Mouse (Mus musculus) kidney, embryonic 14.5 days (tissue): ENCODE results near the gene C1rl. TPM values are rescaled to one million over a fixed set of nuclear protein-coding genes. Genes with fewer than 3 reads are reported as not detected.
A peak's percentile ranks its signal among the peaks of the same experiment; 100 is the strongest.

Source experiments
- ATAC-seq: fragments of 200-750 bp; cut with Nextera tagmentation; 2 replicates; pipeline ENCODE4 v1.8.0; 2017; ENCODE audit warnings: moderate number of reproducible peaks, mild to moderate bottlenecking, moderate TSS enrichment, moderate library complexity; ENCODE audit not compliant: low FRiP score, low TSS enrichment
- H3K27ac ChIP-seq: fragments of 300-500 bp; sonication (generic); 2 replicates; pipeline ENCODE4 v1.5.1; 2014; ENCODE audit warnings: low read depth, mild to moderate bottlenecking, low read length, moderate library complexity, mixed read lengths
- H3K27me3 ChIP-seq: fragments of 300-500 bp; sonication (generic); 2 replicates; pipeline ENCODE4 v1.6.1; 2014; ENCODE audit warnings: mild to moderate bottlenecking, low read length; ENCODE audit not compliant: control insufficient read depth, insufficient read depth
- H3K36me3 ChIP-seq: fragments of 300-500 bp; sonication (generic); 2 replicates; pipeline ENCODE4 v1.6.1; 2014; ENCODE audit warnings: low read length, mixed read lengths; ENCODE audit not compliant: control insufficient read depth, insufficient read depth
- H3K4me1 ChIP-seq: fragments of 300-500 bp; sonication (generic); 2 replicates; pipeline ENCODE4 v1.6.1; 2014; ENCODE audit warnings: low read length, mixed read lengths; ENCODE audit not compliant: control insufficient read depth, insufficient read depth
- H3K4me2 ChIP-seq: fragments of 300-500 bp; sonication (generic); replicated peaks from 2 replicates; pipeline ENCODE4 v1.6.1; 2014; ENCODE audit warnings: low read depth, mild to moderate bottlenecking, low read length
- H3K4me3 ChIP-seq: fragments of 300-500 bp; sonication (generic); 2 replicates; pipeline ENCODE4 v1.5.1; 2014; ENCODE audit warnings: mild to moderate bottlenecking, low read length
- H3K9ac ChIP-seq: fragments of 300-500 bp; sonication (generic); 2 replicates; pipeline ENCODE4 v1.6.1; 2014; ENCODE audit warnings: low read depth, mild to moderate bottlenecking, low read length, moderate library complexity
- H3K9me3 ChIP-seq: fragments of 300-500 bp; sonication (generic); 2 replicates; pipeline ENCODE4 v1.6.1; 2016; ENCODE audit warnings: low read length; ENCODE audit not compliant: control insufficient read depth
- WGBS: fragments of 180-500 bp; shearing (Covaris S2); extraction: QIAGEN DNeasy Blood & Tissue Kit; methylation state at CpG from one replicate; pipeline ENCODE4 v1.1.7; 2014; 5-methylcytosine and 5-hydroxymethylcytosine counted together
- polyA plus RNA-seq: library from polyadenylated mRNA; unstranded; fragments of >200 nt; fragmentation: Nextera tagmentation; extraction: Ambion mirVana; gene quantifications from 2 replicates; pipeline ENCODE4 v1.2.1, GENCODE M21; 2014

Gene C1rl
- polyA plus RNA-seq, 1 experiment from 2014 or later: 1.1 TPM

DNA sequence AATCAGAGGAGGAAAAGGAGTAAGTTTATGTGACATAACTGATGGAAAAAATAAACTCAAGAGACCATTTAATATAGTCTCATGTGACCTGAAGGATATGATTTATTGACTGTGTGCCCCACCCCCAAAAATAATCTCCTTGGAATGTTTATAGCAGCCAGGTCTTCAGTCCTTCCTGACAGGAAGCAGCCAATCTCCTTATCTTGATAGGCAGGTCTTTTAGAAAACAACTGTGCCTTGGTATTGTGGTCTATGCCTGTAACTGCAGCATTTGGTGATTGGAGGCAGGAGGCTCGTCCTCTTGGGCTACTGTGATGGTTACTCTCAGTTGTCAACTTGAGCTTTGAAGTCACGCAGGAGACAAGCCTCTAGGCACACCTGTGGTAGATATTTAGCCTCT is 5.4 kb upstream of the C1rl start:
- ATAC-seq: no peak
- no peaks in the 10 kb centered on the region for H3K27me3 ChIP-seq
- no peak overlapping the region for H3K27ac ChIP-seq
- no peaks in the 10 kb centered on the region for H3K36me3 ChIP-seq
- no peak overlapping the region for H3K4me3 ChIP-seq
- H3K9ac ChIP-seq: no peak overlapping the region
- no peak overlapping the region for H3K4me2 ChIP-seq
- H3K9me3 ChIP-seq: no peaks in the 10 kb centered on the region
- no peaks in the 10 kb centered on the region for H3K4me1 ChIP-seq
- 55% methylated on average over 2 of the region's 2 CpGs for WGBS

GRCm38 (mm10) chr6:124488952-124489351 is 4.0 kb upstream of the C1rl start:
- Histone ChIP-seq H3K4me2 (no peak overlapping the region), H3K9me3 (no peaks in the 10 kb centered on the region), H3K9ac (no peak overlapping the region), H3K36me3 (no peaks in the 10 kb centered on the region), H3K27me3 (no peaks in the 10 kb centered on the region), H3K4me1 (no peaks in the 10 kb centered on the region), H3K27ac (no peak overlapping the region), H3K4me3 (no peak overlapping the region)
- 81% methylated on average over 4 of the region's 4 CpGs for WGBS
- no peak for ATAC-seq

GRCm38 (mm10) chr6:124491427-124491826 is 1.5 kb upstream of the C1rl start:
- Histone ChIP-seq H3K36me3 (no peaks in the 10 kb centered on the region), H3K4me1 (no peaks in the 10 kb centered on the region), H3K9ac (no peak overlapping the region), H3K4me3 (no peak overlapping the region), H3K27ac (no peak overlapping the region), H3K4me2 (no peak overlapping the region), H3K9me3 (peaks cover 4% of the 10 kb centered on the region; the same call in 1 of the 2 replicates), H3K27me3 (no peaks in the 10 kb centered on the region)
- no peak for ATAC-seq
- WGBS: 78% methylated on average over 6 of the region's 6 CpGs

- peak; percentile 33; the same call in 1 of the 2 replicates for ATAC-seq
- 69% methylated on average over 5 of the region's 5 CpGs for WGBS
- Histone ChIP-seq H3K27ac (no peak overlapping the region; the same call in 1 of the 2 replicates), H3K27me3 (no peaks in the 10 kb centered on the region), H3K36me3 (no peaks in the 10 kb centered on the region), H3K9me3 (peaks cover 4% of the 10 kb centered on the region; the same call in 1 of the 2 replicates), H3K4me1 (no peaks in the 10 kb centered on the region), H3K4me3 (no peak overlapping the region), H3K9ac (no peak overlapping the region), H3K4me2 (no peak overlapping the region)
These were observed 973 bp downstream of the C1rl start for GRCm38 (mm10) chr6:124493886-124494285.

GRCm38 (mm10) chr6:124496054-124496453 is 3.1 kb downstream of the C1rl start:
- Histone ChIP-seq H3K36me3 (no peaks in the 10 kb centered on the region), H3K4me3 (no peak overlapping the region), H3K27ac (no peak overlapping the region), H3K9ac (no peak overlapping the region), H3K4me1 (no peaks in the 10 kb centered on the region), H3K9me3 (peaks cover 4% of the 10 kb centered on the region; the same call in 1 of the 2 replicates), H3K4me2 (no peak overlapping the region), H3K27me3 (no peaks in the 10 kb centered on the region)
- ATAC-seq: no peak
- 89% methylated on average over 5 of the region's 5 CpGs for WGBS

DNA sequence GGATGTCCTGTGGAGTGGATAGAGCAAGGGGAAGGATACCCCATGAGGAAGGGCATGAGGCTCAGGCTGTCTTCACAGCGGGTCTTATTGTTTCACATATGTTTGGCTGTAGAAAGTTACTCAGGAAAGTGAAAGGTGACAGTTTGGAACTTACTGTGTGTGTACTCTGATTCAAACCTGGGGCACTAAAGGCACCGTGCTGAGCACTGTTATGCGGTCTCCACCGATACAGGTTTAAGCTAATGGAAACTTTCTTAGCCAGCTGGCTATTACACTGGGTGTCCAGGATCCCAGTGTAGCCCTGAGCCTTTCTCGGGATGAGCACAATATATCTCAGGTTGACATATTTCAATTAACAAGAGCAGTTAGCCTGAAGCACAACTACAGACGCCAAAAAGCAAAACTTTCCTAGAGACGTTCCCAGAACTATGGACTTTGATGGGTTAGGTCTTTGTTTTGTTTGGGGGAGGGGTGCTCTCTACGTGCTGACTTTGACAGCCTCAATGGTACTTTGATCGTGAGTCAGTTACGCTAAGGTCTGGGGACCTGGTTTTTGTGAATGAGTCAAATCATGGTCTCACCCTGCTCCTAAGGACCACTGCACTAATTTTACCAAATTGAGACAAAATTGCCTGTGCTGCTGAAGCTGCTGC is 7.1 kb downstream of the C1rl start:
- 34% methylated on average over 10 of the region's 10 CpGs for WGBS
- no peak overlapping the region for H3K4me2 ChIP-seq
- no peaks in the 10 kb centered on the region for H3K27me3 ChIP-seq
- H3K4me3 ChIP-seq: no peak overlapping the region
- no peaks in the 10 kb centered on the region for H3K4me1 ChIP-seq
- no peak overlapping the region for H3K9ac ChIP-seq
- peaks cover 4% of the 10 kb centered on the region; the same call in 1 of the 2 replicates for H3K9me3 ChIP-seq
- ATAC-seq: no peak
- H3K36me3 ChIP-seq: no peaks in the 10 kb centered on the region
- no peak overlapping the region for H3K27ac ChIP-seq

DNA sequence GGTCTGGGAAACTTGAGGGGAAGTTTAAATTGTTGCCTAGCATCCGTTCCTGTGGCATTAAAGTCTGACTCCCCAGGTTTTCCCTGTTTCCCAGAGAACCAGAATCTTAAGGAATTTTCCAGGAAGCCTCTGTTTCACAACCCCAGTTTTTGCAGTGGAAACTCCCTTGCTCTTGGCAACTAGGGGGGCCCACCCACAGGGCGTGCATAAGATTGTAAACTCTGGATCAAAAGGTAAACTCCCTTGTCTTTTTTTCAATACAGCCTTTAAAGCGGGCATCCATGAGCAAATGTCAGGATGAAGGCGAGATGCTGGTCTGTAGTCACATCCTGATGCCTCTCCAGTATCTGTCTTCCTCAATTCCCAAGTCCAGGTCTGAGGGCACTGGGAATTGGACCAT is 8.6 kb downstream of the C1rl start:
- H3K9ac ChIP-seq: no peak overlapping the region
- H3K36me3 ChIP-seq: no peaks in the 10 kb centered on the region
- no peaks in the 10 kb centered on the region for H3K4me1 ChIP-seq
- no peak overlapping the region for H3K4me2 ChIP-seq
- WGBS: 75% methylated on average over 4 of the region's 4 CpGs
- H3K4me3 ChIP-seq: no peak overlapping the region
- ATAC-seq: no peak
- H3K9me3 ChIP-seq: no peaks in the 10 kb centered on the region
- H3K27me3 ChIP-seq: no peaks in the 10 kb centered on the region
- no peak overlapping the region for H3K27ac ChIP-seq

DNA sequence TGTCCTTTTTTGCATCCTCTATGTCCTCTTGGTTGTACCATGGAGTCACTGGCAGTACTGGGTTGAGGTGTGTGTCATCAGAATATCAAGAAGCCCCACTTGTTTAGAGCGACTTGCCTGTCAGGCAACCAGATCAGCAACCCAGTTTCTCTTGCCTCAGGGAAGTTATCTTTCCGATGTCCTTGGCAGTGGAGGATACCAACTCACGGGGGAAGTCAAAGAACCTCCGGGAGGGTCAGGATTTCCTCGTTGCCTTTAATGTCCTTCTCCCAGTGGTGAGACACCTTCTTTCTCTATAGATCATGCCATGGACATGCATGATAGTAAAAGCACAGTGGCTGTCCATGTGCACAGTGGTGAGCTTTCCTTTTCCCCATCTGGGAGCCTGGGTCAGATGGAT is 9.1 kb downstream of the C1rl start:
- no peak overlapping the region for H3K27ac ChIP-seq
- no peaks in the 10 kb centered on the region for H3K27me3 ChIP-seq
- H3K4me3 ChIP-seq: no peak overlapping the region
- no peak for ATAC-seq
- H3K36me3 ChIP-seq: no peaks in the 10 kb centered on the region
- H3K9me3 ChIP-seq: no peaks in the 10 kb centered on the region
- H3K9ac ChIP-seq: no peak overlapping the region
- no peaks in the 10 kb centered on the region for H3K4me1 ChIP-seq
- WGBS: 87% methylated on average over 5 of the region's 5 CpGs
- no peak overlapping the region for H3K4me2 ChIP-seq

DNA sequence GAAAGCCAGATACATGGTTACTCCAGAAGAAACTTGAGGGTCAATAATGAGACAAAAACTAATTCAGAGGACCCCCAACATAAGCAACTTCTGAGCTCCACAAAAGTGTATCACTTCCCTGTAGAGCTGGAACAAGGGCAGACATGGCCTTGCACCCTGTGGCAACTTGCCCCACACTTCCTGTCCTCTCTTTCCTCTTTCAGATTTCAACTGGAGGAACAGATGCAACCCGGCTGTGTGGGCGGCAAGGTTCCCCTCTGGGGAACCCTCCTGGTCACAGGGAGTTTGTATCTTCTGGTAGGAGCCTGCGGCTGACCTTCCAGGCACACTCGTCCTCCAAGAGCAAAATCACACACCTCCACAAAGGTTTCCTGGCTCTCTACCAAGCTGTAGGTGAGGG is 12.1 kb downstream of the C1rl start:
- H3K4me2 ChIP-seq: no peak overlapping the region
- WGBS: 69% methylated on average over 4 of the region's 4 CpGs
- H3K27me3 ChIP-seq: no peaks in the 10 kb centered on the region
- H3K27ac ChIP-seq: no peak overlapping the region
- H3K4me1 ChIP-seq: no peaks in the 10 kb centered on the region
- H3K4me3 ChIP-seq: no peak overlapping the region
- H3K36me3 ChIP-seq: no peaks in the 10 kb centered on the region
- H3K9ac ChIP-seq: no peak overlapping the region
- ATAC-seq: no peak
- H3K9me3 ChIP-seq: no peaks in the 10 kb centered on the region
